ENCODE assay signal across 8 mouse cellular contexts in genomic region chr2:60883931-60884330, GRCm38 (mm10).
DNase-seq lines count a peak whose midpoint lies in the region; ATAC-seq and TF ChIP-seq lines count a peak whose summit lies in the region.

No protein-coding gene starts in this region.

- no peak overlapping the region for H3K27ac ChIP-seq in thymus, adult 2 months (ENCODE audit: control insufficient read depth, insufficient read depth, low read length)
- peak overlapping the region; percentile 32; the same call in 1 of the 2 replicates for H3K27ac ChIP-seq in liver, embryonic 12.5 days

- WGBS in thymus, adult 2 months, result 37% methylated on average over 4 of the region's 4 CpGs
- whole genome bisulfite sequencing in liver, embryonic 12.5 days (ENCODE audit: insufficient replicate concordance), result 22% methylated on average over 4 of the region's 4 CpGs

- H3K4me1 ChIP-seq in thymus, adult 2 months (replicated peaks; ENCODE audit: control insufficient read depth, insufficient read depth, low read length), result peaks cover 11% of the 10 kb centered on the region
- peaks cover 39% of the 10 kb centered on the region for H3K4me1 ChIP-seq in liver, embryonic 12.5 days

- H3K36me3 ChIP-seq in thymus, adult 2 months (ENCODE audit: control insufficient read depth, insufficient read depth, low read length), result no peaks in the 10 kb centered on the region
- H3K36me3 ChIP-seq in liver, embryonic 12.5 days, result no peaks in the 10 kb centered on the region

- no peak for ATAC-seq in liver, embryonic 12.5 days
- ATAC-seq in megakaryocyte-erythroid progenitor cell, adult 5-6 weeks (replicated peaks; ENCODE audit: low FRiP score, low TSS enrichment, poor library complexity, severe bottlenecking), result no peak

- no peak overlapping the region for H3K9ac ChIP-seq in liver, embryonic 12.5 days

- H3K9me3 ChIP-seq in liver, embryonic 12.5 days (replicated peaks), result no peaks in the 10 kb centered on the region

- no peak for TF ChIP-seq POLR2A in thymus, adult 2 months (IDR thresholded peaks at IDR 0.05; ENCODE audit: control insufficient read depth, extremely low read depth, insufficient read depth, low read length, poor library complexity)

- TF ChIP-seq CTCF in thymus, adult 2 months (IDR thresholded peaks at IDR 0.05; ENCODE audit: borderline replicate concordance, control insufficient read depth, extremely low read depth, insufficient read depth, low read length, poor library complexity), result no peak

- H3K4me3 ChIP-seq in thymus, adult 2 months (ENCODE audit: control insufficient read depth, insufficient read depth, low read length), result no peak overlapping the region
- H3K4me3 ChIP-seq in liver, embryonic 12.5 days, result no peak overlapping the region

- peak; percentile 26 for DNase-seq in adrenal gland, adult 2 months
- no peak for DNase-seq in adrenal gland, postnatal 25 days
- peak; percentile 42 for DNase-seq in thymus, postnatal 0 days (ENCODE audit: low spot score)
- no peak for DNase-seq in thymus, adult 2 months
- DNase-seq in thymus, postnatal 4 days, result peak; percentile 46
- no peak for DNase-seq in urinary bladder, postnatal 4 days (ENCODE audit: low spot score in 2 of 2)

- no peak overlapping the region for H3K4me2 ChIP-seq in liver, embryonic 12.5 days

- no peaks in the 10 kb centered on the region for H3K27me3 ChIP-seq in thymus, adult 2 months (ENCODE audit: control insufficient read depth, insufficient read depth, low read length)
- H3K27me3 ChIP-seq in liver, embryonic 12.5 days (replicated peaks), result no peaks in the 10 kb centered on the region; the same call in 1 of the 2 replicates

Comparison
In these comparisons a context has a peak if more than half of its experiments do, and no peak if none do; other contexts are left out.
1. DNase-seq: peak in adrenal gland, adult 2 months (single experiment), thymus, postnatal 0 days (single experiment) and thymus, postnatal 4 days (single experiment); none in adrenal gland, postnatal 25 days (single experiment), thymus, adult 2 months (single experiment) and urinary bladder, postnatal 4 days (0 of 2).